Mouse (Mus musculus) telencephalon, adult 2 months (tissue): ENCODE data around the gene Adm.
"Not testable (repeated sequence)": the region's sequence is repeated elsewhere in the genome, so short reads cannot be mapped to it uniquely, and the experiment has no call there.

Experiments
- DNase-seq: peaks from one replicate; pipeline ENCODE4 v3.0.0-alpha.2; 2011; ENCODE audit warnings: low read depth, low spot score

Gene Adm

DNA sequence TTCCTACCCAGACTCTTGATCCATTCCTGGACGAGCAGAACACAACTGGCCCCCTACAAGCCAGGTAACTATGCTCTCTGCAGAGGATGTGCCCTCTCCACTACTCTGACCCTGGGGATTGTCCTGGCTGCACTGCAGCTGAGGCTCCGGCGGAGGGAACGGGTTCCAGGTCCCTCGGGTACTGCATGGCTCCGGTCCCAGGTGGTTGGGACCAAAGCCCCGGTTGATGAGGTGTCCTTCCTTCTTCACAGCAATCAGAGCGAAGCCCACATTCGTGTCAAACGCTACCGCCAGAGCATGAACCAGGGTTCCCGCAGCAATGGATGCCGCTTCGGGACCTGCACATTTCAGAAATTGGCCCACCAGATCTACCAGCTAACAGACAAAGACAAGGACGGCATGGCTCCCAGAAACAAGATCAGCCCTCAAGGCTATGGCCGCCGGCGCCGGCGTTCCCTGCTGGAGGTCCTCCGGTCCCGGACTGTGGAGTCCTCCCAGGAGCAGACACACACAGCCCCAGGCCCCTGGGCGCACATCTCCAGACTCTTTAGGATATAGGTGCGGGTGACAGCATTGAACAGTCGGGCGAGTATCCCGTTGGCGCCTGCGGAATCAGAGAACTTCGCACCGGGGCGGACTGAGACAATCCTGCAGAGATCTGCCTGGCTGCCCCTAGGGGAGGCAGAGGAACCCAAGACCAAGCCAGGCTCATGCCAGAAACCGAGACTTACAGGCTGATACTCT, 1.3 kb downstream of the Adm start:
- DNase-seq = no peak

DNA sequence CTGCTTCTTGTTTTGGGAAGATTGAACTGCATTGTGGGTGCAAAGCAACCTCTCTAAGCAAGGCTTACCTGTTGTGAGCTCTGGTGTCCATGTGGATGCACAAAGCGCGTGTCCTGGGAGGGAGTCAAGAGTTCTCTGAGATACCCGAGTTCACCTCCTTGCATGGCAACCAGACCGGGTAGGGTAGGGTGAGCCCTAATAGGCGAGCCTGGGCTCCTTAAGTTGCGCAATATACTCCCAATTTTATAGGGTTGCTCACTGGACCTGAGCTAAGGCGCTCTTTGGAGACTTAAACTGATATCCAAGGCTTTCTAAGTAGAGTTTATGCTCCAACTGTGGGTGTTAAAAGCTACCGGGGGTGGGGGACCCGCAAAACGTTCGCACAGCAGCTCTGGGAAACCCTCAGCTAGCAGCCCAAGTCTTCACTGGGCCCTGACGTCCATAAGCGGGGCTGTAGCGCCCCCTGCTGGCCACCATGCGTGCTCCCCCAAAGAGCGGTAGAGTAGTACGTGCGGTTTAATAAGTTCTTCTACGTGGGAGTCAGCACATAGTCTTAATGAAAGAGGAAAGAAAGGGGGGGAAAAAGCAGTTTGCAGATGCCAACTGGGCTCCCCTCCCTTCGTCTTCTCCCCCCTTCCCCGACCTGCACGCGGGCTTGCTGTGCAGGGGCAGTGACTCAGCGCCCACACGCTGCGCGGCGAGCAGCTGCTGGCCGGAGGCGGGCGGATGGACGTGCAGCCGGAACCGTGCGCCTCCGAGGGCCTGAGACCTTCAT, 2.6 kb downstream of the Adm start:
- peak; percentile 60 for DNase-seq

DNA sequence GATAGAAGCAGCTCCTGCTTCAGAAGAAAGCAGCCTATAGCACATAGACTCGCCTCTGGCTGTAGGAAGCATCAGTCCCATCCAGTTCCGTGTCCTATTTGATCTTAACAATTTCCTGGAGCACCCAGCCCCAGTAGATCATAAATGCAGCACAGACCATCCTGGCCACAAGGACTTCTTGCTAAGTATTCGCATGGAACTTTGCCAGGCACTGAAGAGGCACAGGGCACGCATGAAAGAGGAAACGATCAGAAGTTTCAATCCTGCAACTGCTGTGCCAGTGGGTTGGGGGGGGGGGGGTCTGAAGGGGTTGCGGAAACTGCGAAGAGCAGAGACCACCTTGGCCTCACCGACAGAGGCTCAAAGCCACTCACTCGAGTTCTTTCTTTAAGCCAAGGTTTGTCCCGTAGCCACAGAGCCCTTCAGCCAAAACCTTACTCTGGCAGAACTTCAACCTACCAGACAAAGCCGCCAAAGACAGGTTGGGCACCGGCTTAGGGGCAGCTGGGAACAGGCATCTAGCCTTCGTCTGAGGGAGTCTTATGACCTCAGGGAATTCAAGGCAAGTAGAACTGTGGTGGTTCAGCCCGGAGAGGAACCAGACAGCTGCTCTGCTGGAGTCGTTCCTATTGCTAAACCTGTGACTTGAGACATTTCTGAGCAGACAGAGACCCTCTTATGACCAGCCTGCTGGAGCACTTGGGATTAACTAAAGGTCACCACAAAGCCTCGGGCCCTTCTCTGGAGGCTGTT, 3.9 kb downstream of the Adm start:
- no peak for DNase-seq

DNA sequence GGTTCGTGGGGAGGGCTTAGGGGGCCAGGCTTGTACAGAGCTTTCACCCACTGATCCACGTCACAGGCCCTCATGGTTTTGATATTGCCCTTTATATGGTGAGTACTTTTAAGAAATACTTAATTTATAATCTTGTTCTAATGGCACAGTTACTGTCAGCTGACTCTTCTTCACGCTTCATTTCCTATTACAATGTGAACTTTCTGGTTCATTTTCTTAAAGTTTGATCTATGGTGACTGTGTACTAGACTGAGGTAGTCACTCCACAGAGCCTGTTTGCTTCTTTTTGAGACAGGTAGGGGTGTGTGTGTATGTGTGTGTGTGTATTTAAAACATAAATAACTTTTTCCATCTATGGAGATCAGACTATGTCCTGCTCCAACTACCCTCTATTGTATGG, 8.5 kb downstream of the Adm start:
- DNase-seq = no peak

DNA sequence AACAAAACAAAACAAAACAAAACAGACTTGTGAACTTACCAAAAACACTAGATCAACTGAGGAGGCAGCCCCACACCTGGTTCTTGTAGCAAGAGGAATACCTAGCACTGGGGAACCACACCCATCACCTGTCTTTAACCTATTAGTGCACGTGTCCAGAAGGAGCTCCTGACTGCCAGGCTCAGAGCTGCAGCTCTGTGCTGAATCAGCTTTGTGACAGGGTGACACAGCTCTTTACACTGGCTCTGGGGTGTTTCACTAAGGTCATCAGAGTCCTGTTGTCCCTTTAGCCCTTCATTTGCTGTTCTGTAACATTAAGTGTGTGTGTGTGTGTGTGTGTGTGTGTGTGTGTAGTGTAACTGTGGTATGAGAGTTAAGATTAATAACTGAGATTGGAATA, 9.1 kb downstream of the Adm start:
- DNase-seq = no peak

DNA sequence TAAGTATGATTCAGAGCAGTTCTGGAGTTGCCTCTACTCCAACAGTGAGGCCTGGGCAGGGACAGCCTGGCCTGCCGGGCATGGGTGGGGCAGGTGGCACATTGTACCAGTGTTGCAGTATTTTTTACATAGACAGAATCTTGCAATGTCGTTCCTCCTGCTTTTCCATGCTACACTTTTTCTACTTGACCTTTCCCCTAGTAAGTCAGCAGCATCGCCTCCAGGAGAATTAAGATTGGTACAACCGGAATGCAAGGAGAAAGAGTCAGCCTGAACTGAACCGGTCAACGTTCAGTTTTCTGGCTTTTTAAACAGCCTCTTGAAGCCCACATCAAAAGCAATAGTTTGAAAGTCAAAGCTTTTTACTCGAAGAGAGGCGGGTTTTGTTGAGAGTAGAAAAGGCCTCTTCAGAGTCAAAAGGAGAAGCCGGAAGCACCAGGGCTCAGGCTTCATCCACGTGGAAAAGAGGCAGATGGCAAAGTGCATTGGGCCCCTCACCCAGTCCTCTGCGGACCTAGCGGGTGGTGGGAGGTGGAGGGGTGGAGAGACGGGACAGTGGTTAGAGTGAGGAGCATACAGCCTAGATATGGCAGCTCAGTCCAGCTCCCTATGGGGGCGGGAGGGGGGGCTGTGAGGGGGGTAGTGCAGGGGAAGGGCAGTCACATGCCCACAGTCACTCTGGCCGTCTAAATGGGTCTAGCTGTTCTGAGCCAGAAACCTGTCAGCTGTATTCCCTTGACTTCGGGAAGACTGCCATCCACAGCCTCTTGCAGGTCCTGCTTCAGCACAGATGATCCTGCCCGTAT, 11.0 kb downstream of the Adm start:
- no peak for DNase-seq

DNA sequence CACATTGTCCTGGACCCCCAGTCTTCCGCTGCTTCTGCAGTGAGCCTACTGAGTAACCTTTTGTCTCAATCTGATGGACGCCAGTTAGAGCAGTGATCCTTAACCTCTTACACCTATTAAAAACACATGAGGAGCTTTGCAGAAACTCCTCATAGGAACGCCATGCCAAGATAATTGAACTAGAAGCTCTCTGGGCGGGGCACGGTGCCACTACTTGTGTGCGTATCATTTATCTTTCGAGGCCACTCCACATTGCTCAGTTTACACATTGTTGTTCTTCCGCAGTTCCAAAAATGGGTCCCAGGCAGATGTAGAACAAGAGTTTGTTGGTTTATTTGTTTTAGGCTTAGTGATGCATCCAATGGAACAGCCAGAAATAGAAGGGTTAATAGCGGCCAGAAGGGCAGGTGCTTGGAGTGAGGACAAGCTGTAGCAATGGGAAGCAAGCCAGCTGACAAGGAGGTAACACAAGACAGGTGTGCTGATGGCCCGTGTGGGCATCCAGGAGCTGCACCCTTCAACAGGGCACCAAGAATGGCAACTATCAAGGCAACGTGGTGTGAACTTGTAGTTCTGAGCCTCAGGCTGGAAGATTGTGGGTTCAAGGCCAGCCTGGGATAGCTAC, 11.9 kb downstream of the Adm start:
- DNase-seq = no peak

DNA sequence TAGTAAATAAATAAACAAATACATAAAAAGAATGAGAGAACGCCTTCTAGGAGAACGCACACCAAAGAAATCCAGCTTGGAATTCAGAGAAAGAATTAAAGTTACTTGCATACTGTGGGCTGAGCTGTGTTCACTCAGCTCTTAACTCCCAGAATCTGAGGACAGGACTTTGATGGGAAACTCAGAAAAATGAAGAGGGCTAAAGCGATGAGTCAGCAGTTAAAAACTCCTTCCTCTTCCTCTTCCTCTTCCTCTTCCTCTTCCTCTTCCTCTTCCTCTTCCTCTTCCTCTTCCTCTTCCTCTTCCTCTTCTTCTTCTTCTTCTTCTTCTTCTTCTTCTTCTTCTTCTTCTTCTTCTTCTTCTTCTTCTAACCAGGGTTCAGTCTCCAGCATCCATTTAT, 12.5 kb downstream of the Adm start:
- DNase-seq = not testable (repeated sequence)

DNA sequence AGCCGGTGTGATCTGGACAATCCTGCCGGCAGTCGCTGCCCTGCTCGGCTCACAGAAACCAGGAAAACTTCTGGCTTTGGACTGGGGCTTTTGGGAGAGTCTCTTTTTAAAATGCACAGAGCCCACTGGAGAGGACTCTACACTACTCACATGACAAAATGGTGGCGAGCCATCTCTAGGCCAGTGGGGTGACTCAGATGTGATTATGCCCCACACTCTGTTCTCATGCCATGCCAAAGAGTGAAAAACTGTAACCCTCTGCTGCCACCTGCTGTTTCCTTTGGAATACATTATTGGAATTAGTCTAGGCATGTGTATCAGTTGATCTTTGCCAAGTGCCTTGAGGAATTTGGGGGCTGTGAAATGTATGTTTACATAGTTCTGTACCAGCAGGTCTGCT, 17.9 kb downstream of the Adm start:
- DNase-seq = no peak

DNA sequence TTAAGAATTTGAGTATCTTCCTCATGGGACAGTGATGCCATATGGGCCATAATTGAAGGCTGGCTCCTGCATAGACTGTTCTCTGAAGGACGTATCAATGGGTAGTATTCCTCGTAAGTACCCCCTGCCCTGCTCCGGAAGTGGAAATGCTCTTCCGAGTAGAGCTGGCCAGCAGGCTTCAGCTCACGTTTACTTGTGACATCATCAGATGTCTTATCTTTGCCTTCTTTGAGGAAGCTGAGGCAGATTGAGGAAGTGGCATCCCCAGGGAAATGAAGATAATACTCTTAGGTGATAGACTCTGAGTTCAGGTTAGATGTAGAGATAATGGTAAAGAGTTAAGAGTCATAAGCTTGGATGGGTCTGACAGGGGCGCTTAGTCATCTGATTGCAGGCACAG, 18.4 kb downstream of the Adm start:
- no peak for DNase-seq

DNA sequence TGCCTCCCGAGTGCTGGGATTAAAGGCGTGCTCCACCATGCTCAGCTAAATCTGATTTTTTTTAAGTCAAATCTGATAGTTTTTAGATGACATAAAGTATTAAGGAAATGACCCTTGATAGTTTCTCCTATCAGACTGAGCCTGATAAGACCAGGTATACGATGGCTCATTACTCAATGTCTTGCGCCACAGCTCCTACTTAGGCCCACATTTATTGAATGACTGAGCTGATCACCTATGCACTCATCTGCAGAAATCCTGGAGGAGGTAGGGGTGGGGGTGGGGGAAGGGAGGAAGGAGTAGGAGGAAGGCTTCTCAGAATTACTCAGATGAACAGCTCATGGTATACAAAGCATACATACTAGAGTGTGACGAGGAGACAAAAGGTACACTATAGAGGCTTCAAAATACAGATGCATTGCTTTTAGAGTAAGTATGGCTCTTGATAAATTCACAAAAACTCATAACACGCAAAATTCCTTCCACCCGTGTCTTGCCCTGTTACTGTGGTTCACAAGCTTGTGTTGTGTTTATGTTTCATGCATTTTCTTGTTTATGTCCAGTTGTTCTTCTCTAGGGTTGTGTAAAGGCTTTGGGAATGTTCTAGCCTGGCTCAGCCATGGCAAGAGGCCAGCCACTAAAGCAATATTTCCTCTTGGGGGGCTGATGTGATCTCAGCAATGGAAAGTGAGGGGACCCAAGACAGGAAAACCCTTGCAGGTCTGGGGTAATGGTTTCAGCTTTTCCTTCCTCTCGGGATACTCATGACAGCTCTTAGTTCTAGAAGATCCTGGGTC, 19.3 kb downstream of the Adm start:
- DNase-seq = no peak

DNA sequence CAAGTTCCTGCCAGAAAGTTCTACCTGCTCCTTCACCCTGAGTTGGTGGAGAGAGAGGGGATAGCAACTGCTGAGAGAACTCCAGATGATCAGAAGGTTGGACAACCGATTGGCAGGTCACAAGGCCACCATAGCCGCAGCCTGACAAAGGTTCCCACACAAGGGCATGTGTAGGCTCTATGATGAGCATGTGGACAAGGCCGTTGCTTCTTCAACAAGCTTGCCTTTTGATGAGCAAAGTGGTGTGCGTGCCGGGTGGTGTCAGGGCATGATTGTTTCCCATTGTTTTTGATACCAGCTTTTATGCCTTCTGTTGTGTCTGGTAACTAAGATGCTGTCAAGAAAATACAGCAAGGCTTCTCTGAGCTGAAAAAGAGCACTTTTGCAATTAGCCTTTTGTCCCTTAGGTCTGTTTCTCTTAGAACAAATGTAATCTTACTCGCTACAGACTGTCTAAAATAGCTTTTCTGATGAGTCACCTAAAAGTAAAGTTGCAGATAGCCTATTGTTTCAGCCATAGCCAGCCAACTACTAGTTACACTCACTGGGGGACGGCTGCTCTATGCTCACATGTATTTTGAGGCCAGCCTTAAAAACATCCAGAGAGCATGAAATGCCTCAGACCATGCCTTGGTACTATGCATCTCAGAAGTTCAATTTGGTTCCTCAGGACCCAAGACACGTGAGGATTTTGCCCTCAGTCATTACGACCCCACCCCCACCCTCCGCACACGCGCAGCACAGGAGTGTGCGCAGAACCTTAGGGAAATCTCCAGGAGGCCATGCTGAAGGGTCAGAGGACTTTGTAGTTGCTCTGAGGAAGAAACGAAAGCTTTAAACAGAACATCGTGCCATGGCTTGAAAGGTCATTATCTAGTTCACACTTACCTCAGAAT, 20.3 kb downstream of the Adm start:
- DNase-seq = no peak

DNA sequence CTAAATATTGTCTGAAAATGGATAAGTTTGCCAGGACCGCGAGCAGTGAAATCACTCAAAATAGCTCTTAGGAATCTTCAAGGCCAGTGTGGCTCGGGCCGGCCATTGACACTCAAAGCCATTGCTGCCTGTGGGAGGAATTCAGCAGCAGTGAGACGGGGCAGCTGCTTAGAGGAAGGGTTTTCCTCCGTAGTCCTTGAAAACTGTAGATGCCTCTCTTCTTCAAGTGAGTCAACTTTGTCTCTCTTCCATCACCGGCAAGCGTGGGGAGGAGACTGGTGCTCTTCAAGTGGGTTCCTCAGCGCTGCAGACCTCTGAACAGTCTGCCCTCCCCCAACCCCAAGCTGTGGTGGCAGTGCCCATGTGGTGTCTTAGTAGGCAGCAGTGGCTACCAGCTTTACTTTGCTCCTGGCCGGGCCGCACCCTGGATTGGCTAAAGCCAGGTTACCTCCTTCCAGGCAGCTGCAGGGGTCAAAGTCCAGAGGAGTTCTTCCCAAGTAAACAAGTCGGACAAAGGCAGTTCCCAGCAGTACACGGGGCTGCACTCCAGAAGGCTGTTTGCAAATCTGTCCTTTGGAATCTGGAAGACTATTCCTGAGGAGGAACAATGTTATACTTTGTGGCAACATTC, 21.1 kb downstream of the Adm start:
- no peak for DNase-seq

DNA sequence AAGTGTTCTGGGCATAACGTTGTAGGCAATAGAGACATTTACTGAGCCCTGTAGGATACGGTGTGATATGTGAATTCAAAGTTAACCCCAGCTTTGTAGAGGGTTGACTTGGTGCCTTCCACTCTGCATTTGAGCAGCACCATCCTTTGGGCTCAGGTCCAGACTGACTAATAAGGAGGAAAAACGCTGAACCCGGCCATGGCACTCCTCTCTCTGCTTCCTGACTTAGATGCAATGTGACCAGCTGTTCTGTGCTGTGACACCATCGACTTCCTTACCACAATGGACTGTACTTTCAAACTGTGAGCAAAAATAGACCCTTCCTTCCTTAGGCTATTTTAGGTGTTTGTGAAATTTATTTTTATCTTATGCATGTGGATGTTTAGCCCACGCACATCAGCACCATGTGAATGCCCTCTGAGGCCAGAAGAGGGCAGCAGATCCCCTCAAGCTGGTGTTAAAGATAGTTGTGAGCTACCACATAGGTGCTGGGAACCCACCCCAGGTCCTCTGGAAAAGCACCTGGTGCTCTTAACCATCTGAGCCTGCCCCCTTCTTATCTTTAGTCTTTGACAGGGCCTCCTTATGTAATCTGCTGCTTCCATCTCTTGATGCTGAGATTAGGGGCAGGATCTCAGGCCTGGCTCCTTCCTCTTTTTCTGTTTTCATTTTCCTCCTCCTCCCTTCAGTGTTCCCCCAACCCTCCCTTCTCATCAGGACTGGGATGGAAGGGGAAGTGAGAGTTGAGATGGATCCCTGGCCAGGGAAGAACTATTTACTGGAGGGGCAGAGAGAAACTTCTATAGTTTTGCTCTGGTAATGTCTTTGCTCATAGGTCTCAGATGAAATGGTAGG, 21.9 kb downstream of the Adm start:
- no peak for DNase-seq

DNA sequence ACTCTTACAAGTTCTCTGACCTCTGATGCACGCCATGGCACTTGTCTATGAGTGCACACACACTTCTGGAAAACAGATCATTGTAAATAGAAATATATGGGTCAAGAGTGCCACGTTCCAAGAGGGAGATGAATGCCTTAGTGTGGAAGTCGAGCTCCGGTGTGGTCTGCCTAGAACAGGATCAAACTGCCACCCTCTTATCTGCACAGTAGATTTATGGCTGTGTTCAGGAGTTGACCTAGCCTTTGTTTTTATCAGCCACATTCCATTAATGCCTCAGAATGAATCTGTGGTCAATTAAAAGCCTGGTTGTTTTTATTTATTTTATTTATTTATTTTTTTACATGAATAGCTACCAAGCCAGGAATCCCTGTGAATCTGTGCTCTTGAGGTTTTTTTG, 23.0 kb downstream of the Adm start:
- DNase-seq = no peak

DNA sequence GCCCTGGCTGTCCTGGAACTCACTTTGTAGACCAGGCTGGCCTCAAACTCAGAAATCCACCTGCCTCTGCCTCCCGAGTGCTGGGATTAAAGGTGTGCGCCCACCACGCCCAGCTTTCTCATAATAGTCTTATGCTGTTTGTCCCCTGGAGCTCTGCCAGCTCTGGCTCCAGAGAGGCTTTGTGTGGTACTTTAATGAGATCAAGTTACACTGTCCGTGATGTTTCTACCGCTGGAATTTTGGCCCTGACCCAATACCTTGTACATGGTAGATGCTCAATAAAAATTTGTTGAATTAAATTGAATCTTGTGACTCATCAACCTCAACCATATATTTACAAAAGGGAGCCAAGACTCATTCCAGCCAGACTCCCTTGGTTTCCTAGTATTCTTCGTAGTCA, 23.6 kb downstream of the Adm start:
- no peak for DNase-seq

DNA sequence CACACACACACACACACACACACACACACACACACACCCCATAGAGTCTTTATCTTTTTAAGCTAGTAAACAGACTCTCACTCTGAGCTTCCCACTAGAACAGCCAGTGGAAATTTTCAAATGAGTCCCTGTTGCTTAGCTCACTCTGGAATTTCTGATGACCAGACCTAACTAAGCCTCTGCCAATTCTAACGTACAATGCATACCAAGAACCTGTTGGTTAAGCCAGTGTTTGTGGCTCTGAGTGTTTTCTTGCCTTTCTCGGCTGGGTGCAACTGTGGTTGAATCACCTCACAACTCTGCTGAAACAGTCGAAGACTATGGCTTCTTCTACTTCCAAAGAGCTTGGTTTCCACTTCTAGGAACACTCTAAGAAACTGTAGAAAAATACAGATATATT, 27.8 kb downstream of the Adm start:
- no peak for DNase-seq

DNA sequence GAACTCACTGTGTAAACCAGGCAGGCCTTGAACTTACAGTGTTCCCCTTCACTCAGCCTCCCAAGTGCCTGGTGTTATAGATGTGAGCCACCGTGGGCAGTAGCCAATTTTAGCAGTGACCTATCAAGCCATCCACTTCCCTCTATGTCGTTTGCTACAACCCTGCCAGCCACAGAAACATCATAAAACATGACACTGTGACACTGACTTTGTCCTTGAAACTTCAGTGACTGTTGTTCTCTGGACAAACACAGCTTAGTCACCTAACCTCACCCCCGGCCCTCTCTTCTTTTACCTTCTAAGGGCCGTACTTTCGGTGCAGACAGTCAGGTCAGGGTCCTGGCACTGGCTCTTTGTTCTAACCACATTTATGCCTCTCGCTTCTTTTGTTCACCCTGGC, 28.5 kb downstream of the Adm start:
- no peak for DNase-seq
